Mouse (Mus musculus): Measurements from ENCODE around the gene Echdc2.

DNA sequence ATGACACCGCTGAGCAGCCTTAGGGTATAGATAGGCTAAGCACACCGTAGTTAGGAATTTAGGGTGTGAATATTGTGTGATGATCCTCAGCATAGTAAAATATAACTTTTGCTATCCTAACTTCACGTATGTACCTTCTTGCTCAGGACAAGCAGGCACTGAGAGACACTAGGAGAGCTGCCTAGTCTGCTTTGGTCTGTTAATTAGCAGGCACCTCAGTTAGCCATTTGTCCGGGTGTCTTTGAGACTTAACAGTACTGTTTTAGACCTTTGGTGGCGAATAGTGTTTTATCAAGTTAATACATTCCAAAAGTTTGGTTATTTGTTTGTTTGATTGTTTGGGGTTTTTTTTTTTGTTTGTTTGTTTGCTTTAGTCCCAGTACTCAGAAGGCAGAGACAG lies 37.7 kb upstream of the Echdc2 start:
- no peak for TF ChIP-seq CTCF (IDR thresholded peaks at IDR 0.05; ENCODE audit: borderline replicate concordance, insufficient read depth, low read depth, low read length)
- no peak for TF ChIP-seq POLR2A (IDR thresholded peaks at IDR 0.05; ENCODE audit: borderline replicate concordance, insufficient read depth, low read length)
